Mouse (Mus musculus) forebrain, embryonic 13.5 days (tissue): ENCODE measurements around the gene Cd163. TPM values are rescaled to one million over a fixed set of nuclear protein-coding genes. Genes with fewer than 3 reads are reported as not detected.

Experiments
- ATAC-seq: fragments of 200-750 bp; cut with Nextera tagmentation; 2 replicates; pipeline ENCODE4 v1.8.0; 2017
- H3K27ac ChIP-seq: fragments of 300-500 bp; sonication (generic); 2 replicates; pipeline ENCODE4 v1.5.1; 2015; ENCODE audit warnings: inconsistent platforms, mild to moderate bottlenecking, moderate library complexity
- H3K27me3 ChIP-seq: fragments of 300-500 bp; sonication (generic); 2 replicates; pipeline ENCODE4 v1.6.1; 2015; ENCODE audit warnings: mild to moderate bottlenecking, inconsistent platforms
- H3K36me3 ChIP-seq: fragments of 300-500 bp; sonication (generic); 2 replicates; pipeline ENCODE4 v1.6.1; 2015; ENCODE audit warnings: mild to moderate bottlenecking, inconsistent platforms; ENCODE audit not compliant: poor library complexity, severe bottlenecking
- H3K4me1 ChIP-seq: fragments of 300-500 bp; sonication (generic); 2 replicates; pipeline ENCODE4 v1.6.1; 2015; ENCODE audit warnings: inconsistent platforms
- H3K4me2 ChIP-seq: fragments of 300-500 bp; sonication (generic); 2 replicates; pipeline ENCODE4 v1.6.1; 2015; ENCODE audit warnings: inconsistent platforms, mild to moderate bottlenecking, moderate library complexity
- H3K4me3 ChIP-seq: fragments of 300-500 bp; sonication (generic); 2 replicates; pipeline ENCODE4 v1.5.1; 2015; ENCODE audit warnings: mild to moderate bottlenecking, inconsistent platforms
- H3K9ac ChIP-seq: fragments of 300-500 bp; sonication (generic); 2 replicates; pipeline ENCODE4 v1.6.1; 2015; ENCODE audit warnings: mild to moderate bottlenecking, inconsistent platforms
- H3K9me3 ChIP-seq: fragments of 300-500 bp; sonication (generic); replicated peaks from 2 replicates; pipeline ENCODE4 v1.6.1; 2016; ENCODE audit warnings: inconsistent platforms
- WGBS: fragments of 180-500 bp; shearing (Covaris S2); methylation state at CpG from one replicate; pipeline ENCODE4 v1.1.7; 2015; 5-methylcytosine and 5-hydroxymethylcytosine counted together
- polyA plus RNA-seq: library from polyadenylated mRNA; unstranded; fragments of >200 nt; fragmentation: Nextera tagmentation; extraction: Ambion mirVana; gene quantifications from 2 replicates; pipeline ENCODE4 v1.2.1, GENCODE M21; 2015

Gene Cd163
- polyA plus RNA-seq, 1 experiment from 2014 or later, result 0.05 TPM

- 86% methylated on average over 11 of the region's 11 CpGs for WGBS
- no peak overlapping the region for H3K27ac ChIP-seq
- no peak for ATAC-seq
- no peaks in the 10 kb centered on the region for H3K9me3 ChIP-seq
- H3K4me2 ChIP-seq, result no peak overlapping the region
- no peaks in the 10 kb centered on the region for H3K4me1 ChIP-seq
- H3K27me3 ChIP-seq, result no peaks in the 10 kb centered on the region
- H3K4me3 ChIP-seq, result no peak overlapping the region
- no peaks in the 10 kb centered on the region for H3K36me3 ChIP-seq
- H3K9ac ChIP-seq, result no peak overlapping the region
Measured at GRCm38 (mm10) chr6:124375435-124375884, 71.0 kb downstream of the Cd163 start.

- no peak overlapping the region for H3K4me3 ChIP-seq
- H3K4me2 ChIP-seq, result no peak overlapping the region
- no peak overlapping the region for H3K9ac ChIP-seq
- no peaks in the 10 kb centered on the region for H3K36me3 ChIP-seq
- no peaks in the 10 kb centered on the region for H3K9me3 ChIP-seq
- WGBS, result 94% methylated on average over 5 of the region's 5 CpGs
- no peak overlapping the region for H3K27ac ChIP-seq
- no peaks in the 10 kb centered on the region for H3K4me1 ChIP-seq
- no peak for ATAC-seq
- no peaks in the 10 kb centered on the region for H3K27me3 ChIP-seq
Measured at GRCm38 (mm10) chr6:124376311-124376710, 71.9 kb downstream of the Cd163 start.

GRCm38 (mm10) chr6:124377494-124378255, 73.2 kb downstream of the Cd163 start:
- no peak overlapping the region for H3K27ac ChIP-seq

GRCm38 (mm10) chr6:124379331-124379730, 74.9 kb downstream of the Cd163 start:
- Histone ChIP-seq H3K4me1 (no peaks in the 10 kb centered on the region), H3K27ac (no peak overlapping the region), H3K27me3 (no peaks in the 10 kb centered on the region), H3K36me3 (no peaks in the 10 kb centered on the region), H3K9ac (no peak overlapping the region), H3K4me3 (no peak overlapping the region), H3K4me2 (no peak overlapping the region), H3K9me3 (no peaks in the 10 kb centered on the region)
- 38% methylated on average over 10 of the region's 10 CpGs for WGBS
- ATAC-seq, result no peak

More at GRCm38 (mm10) chr6:124377494-124378255, 73.2 kb downstream of the Cd163 start:
- Histone ChIP-seq H3K36me3 (no peaks in the 10 kb centered on the region), H3K4me2 (no peak overlapping the region), H3K9me3 (no peaks in the 10 kb centered on the region), H3K27me3 (no peaks in the 10 kb centered on the region), H3K4me3 (no peak overlapping the region), H3K4me1 (no peaks in the 10 kb centered on the region), H3K9ac (no peak overlapping the region)
- no peak for ATAC-seq
- 69% methylated on average over 4 of the region's 4 CpGs for WGBS

Other genes starting within 250 kb of the Cd163 start
- gene Vmn2r27, start 72.8 kb upstream of the Cd163 start, polyA plus RNA-seq, result not detected in 2 replicates
- gene Pex5, start 110.4 kb downstream of the Cd163 start, polyA plus RNA-seq, result 67.2 and 69.6 TPM in 2 replicates
- gene Clstn3, start 160.1 kb downstream of the Cd163 start, polyA plus RNA-seq, result 29.2 and 38.0 TPM in 2 replicates
- gene C1rl, start 188.5 kb downstream of the Cd163 start, polyA plus RNA-seq, result 0.08 and 0.09 TPM in 2 replicates
- 0.09 and 0.12 TPM in 2 replicates for gene C1ra, start 207.7 kb downstream of the Cd163 start, polyA plus RNA-seq
- 0.14 and 0.40 TPM in 2 replicates for gene C1s1, start 237.7 kb downstream of the Cd163 start, polyA plus RNA-seq